8 mouse cellular contexts compared by ENCODE assay signal in the genomic region with DNA sequence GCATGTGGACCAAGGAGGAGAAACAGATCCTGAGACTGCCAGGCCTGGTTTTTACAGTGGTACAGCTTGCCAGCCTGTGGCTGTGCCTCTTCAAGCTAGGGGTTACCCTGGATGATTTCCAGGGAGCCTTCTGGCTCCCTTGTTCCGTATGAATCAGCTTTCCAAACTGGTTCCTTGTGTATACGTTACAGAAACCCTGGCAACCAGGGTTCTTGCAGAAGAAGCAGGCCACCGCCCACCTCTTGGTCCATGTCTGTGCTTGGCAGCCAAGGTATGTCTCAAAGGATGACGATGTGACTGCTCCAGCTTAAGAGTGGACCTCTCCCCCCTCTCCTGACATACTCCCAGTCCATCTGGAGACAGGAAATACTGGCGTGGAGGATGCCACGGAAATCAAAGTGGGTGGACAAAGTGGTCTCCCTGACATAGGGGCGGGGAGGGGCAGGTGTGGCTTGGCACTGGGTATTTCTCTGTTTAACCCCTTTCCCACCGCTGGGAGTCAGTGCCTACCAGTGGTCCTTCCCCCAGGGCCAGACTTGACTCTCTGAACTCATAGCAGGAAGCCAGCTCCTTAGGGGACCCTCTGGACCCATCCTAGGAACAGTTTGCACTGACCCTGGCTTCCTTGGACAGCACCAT. TPM values are rescaled to one million over a fixed set of nuclear protein-coding genes. Genes with fewer than 3 reads are reported as not detected.
DNase-seq lines count a peak whose midpoint lies in the region; ATAC-seq and TF ChIP-seq lines count a peak whose summit lies in the region.

No protein-coding gene starts in this region.

- peak overlapping the region; percentile 74 for H3K4me2 ChIP-seq in neural tube, embryonic 11.5 days (ENCODE audit: low read depth)
- peak overlapping the region; percentile 85 for H3K4me2 ChIP-seq in limb, embryonic 14.5 days (replicated peaks; ENCODE audit: low read depth, low read length, severe bottlenecking)
- peak overlapping the region; percentile 64 for H3K4me2 ChIP-seq in midbrain, embryonic 16.5 days (ENCODE audit: low read length)

- DNase-seq in neural tube, embryonic 11.5 days (ENCODE audit: low spot score) = peak; percentile 17
- DNase-seq in neural tube, embryonic 10.5 days (ENCODE audit: extremely low spot score, low spot score) = no peak
- peak; percentile 64 to 68 for DNase-seq in cerebellum, postnatal 14 days
- DNase-seq in heart, adult 11 months = peak; percentile 98
- DNase-seq in kidney, adult 11 months = peak; percentile 61
- peak; percentile 77 for DNase-seq in limb, embryonic 14.5 days (ENCODE audit: low spot score)
- DNase-seq in thymus, postnatal 4 days = peak; percentile 23

- peak overlapping the region; percentile 61 for H3K4me3 ChIP-seq in neural tube, embryonic 11.5 days (ENCODE audit: low read depth, low read length)
- H3K4me3 ChIP-seq in limb, embryonic 14.5 days (replicated peaks; ENCODE audit: low read length) = peak overlapping the region; percentile 76
- H3K4me3 ChIP-seq in midbrain, embryonic 16.5 days (ENCODE audit: low read depth, low read length) = peak overlapping the region; percentile 71

- H3K36me3 ChIP-seq in neural tube, embryonic 11.5 days (ENCODE audit: control insufficient read depth, insufficient read depth, low read length) = no peaks in the 10 kb centered on the region
- H3K36me3 ChIP-seq in limb, embryonic 14.5 days (ENCODE audit: control insufficient read depth, insufficient read depth, low read length) = no peaks in the 10 kb centered on the region
- H3K36me3 ChIP-seq in midbrain, embryonic 16.5 days (ENCODE audit: control insufficient read depth, insufficient read depth, low read length) = no peaks in the 10 kb centered on the region

- no peak overlapping the region for H3K27ac ChIP-seq in neural tube, embryonic 11.5 days (ENCODE audit: low read depth, low read length)
- H3K27ac ChIP-seq in limb, embryonic 14.5 days (replicated peaks; ENCODE audit: low read depth, low read length) = no peak overlapping the region
- no peak overlapping the region for H3K27ac ChIP-seq in midbrain, embryonic 16.5 days (ENCODE audit: low read length)

- peaks cover 23% of the 10 kb centered on the region for H3K4me1 ChIP-seq in neural tube, embryonic 11.5 days (ENCODE audit: control insufficient read depth, insufficient read depth, low read length)
- H3K4me1 ChIP-seq in limb, embryonic 14.5 days (ENCODE audit: control insufficient read depth, insufficient read depth, low read length) = peaks cover 33% of the 10 kb centered on the region
- H3K4me1 ChIP-seq in midbrain, embryonic 16.5 days (ENCODE audit: control insufficient read depth, insufficient read depth, low read length) = peaks cover 17% of the 10 kb centered on the region

- 0 out of 2 replicates have a peak, but pooled peaks cover 2% of the 10 kb centered on the region for H3K27me3 ChIP-seq in neural tube, embryonic 11.5 days (ENCODE audit: control insufficient read depth, insufficient read depth, low read length)
- no peaks in the 10 kb centered on the region for H3K27me3 ChIP-seq in limb, embryonic 14.5 days (ENCODE audit: control insufficient read depth, insufficient read depth, low read length)
- no peaks in the 10 kb centered on the region for H3K27me3 ChIP-seq in midbrain, embryonic 16.5 days (ENCODE audit: control insufficient read depth, insufficient read depth, low read depth, low read length)

- 35% methylated on average over 8 of the region's 8 CpGs for WGBS in neural tube, embryonic 11.5 days
- WGBS in limb, embryonic 14.5 days = 18% methylated on average over 8 of the region's 8 CpGs
- 19% methylated on average over 8 of the region's 8 CpGs for WGBS in midbrain, embryonic 16.5 days

- TF ChIP-seq POLR2A in limb, embryonic 14.5 days (IDR thresholded peaks at IDR 0.05; ENCODE audit: borderline replicate concordance, extremely low read depth, insufficient read depth, insufficient read length) = no peak

- H3K9ac ChIP-seq in neural tube, embryonic 11.5 days (ENCODE audit: low read length) = peak overlapping the region; percentile 57
- peak overlapping the region; percentile 58 for H3K9ac ChIP-seq in limb, embryonic 14.5 days (ENCODE audit: low read depth, low read length, severe bottlenecking)
- peak overlapping the region; percentile 62 for H3K9ac ChIP-seq in midbrain, embryonic 16.5 days (ENCODE audit: low read depth, low read length)

- peak; percentile 4; the same call in 1 of the 2 replicates for ATAC-seq in neural tube, embryonic 11.5 days (ENCODE audit: insufficient read depth, low FRiP score, low TSS enrichment)
- ATAC-seq in limb, embryonic 14.5 days (ENCODE audit: low FRiP score, low read depth) = no peak
- ATAC-seq in midbrain, embryonic 16.5 days = peak; percentile 9; the same call in 1 of the 2 replicates

- H3K9me3 ChIP-seq in neural tube, embryonic 11.5 days (ENCODE audit: control insufficient read depth, low read length) = no peaks in the 10 kb centered on the region
- no peaks in the 10 kb centered on the region for H3K9me3 ChIP-seq in limb, embryonic 14.5 days (ENCODE audit: control insufficient read depth, low read length)
- H3K9me3 ChIP-seq in midbrain, embryonic 16.5 days (replicated peaks; ENCODE audit: control insufficient read depth, low read length, poor library complexity, severe bottlenecking) = no peaks in the 10 kb centered on the region

RNA-seq across cellular contexts. Expression of a gene that starts 0.8 kb away (rescaled TPM):
- 3.2 and 4.1 TPM in 2 replicates for polyA plus RNA-seq in neural tube, embryonic 11.5 days (2014; fragmentation: Nextera tagmentation; extraction: Ambion mirVana)
- polyA plus RNA-seq in limb, embryonic 14.5 days (2012; rRNA removed) = 8.3 and 10.5 TPM in 2 replicates
- 4.0 and 4.2 TPM in 2 replicates for polyA plus RNA-seq in limb, embryonic 14.5 days (2014; fragmentation: Nextera tagmentation; extraction: Ambion mirVana)
- 4.5 and 5.1 TPM in 2 replicates for polyA plus RNA-seq in midbrain, embryonic 16.5 days (2015; fragmentation: Nextera tagmentation; extraction: Ambion mirVana)

RNA-seq across cellular contexts. Expression of a gene that starts 36.1 kb away (rescaled TPM):
- 7.9 and 8.1 TPM in 2 replicates for polyA plus RNA-seq in neural tube, embryonic 11.5 days (2014; fragmentation: Nextera tagmentation; extraction: Ambion mirVana)
- 14.2 and 16.7 TPM in 2 replicates for polyA plus RNA-seq in limb, embryonic 14.5 days (2012; rRNA removed)
- polyA plus RNA-seq in limb, embryonic 14.5 days (2014; fragmentation: Nextera tagmentation; extraction: Ambion mirVana) = 5.1 and 6.2 TPM in 2 replicates
- polyA plus RNA-seq in midbrain, embryonic 16.5 days (2015; fragmentation: Nextera tagmentation; extraction: Ambion mirVana) = 10.8 and 10.9 TPM in 2 replicates

RNA-seq across cellular contexts. Expression of a gene that starts 44.5 kb away (rescaled TPM):
- polyA plus RNA-seq in neural tube, embryonic 11.5 days (2014; fragmentation: Nextera tagmentation; extraction: Ambion mirVana) = 282 and 316 TPM in 2 replicates
- polyA plus RNA-seq in limb, embryonic 14.5 days (2012; rRNA removed) = 82.8 and 104 TPM in 2 replicates
- 91.0 and 91.6 TPM in 2 replicates for polyA plus RNA-seq in limb, embryonic 14.5 days (2014; fragmentation: Nextera tagmentation; extraction: Ambion mirVana)
- polyA plus RNA-seq in midbrain, embryonic 16.5 days (2015; fragmentation: Nextera tagmentation; extraction: Ambion mirVana) = 153 and 173 TPM in 2 replicates

RNA-seq across cellular contexts. Expression of a gene that starts 59.7 kb away (rescaled TPM):
- polyA plus RNA-seq in neural tube, embryonic 11.5 days (2014; fragmentation: Nextera tagmentation; extraction: Ambion mirVana) = 165 and 178 TPM in 2 replicates
- 130 and 142 TPM in 2 replicates for polyA plus RNA-seq in limb, embryonic 14.5 days (2012; rRNA removed)
- 140 and 158 TPM in 2 replicates for polyA plus RNA-seq in limb, embryonic 14.5 days (2014; fragmentation: Nextera tagmentation; extraction: Ambion mirVana)
- polyA plus RNA-seq in midbrain, embryonic 16.5 days (2015; fragmentation: Nextera tagmentation; extraction: Ambion mirVana) = 141 and 143 TPM in 2 replicates
